Mouse (Mus musculus) ES-Bruce4 (cell line): ENCODE data around the gene Tex19.1. TPM values are rescaled to one million over a fixed set of nuclear protein-coding genes. Genes with fewer than 3 reads are reported as not detected.
A peak's percentile ranks its signal among the peaks of the same experiment; 100 is the strongest.
"Not testable (repeated sequence)": the region's sequence is repeated elsewhere in the genome, so short reads cannot be mapped to it uniquely, and the experiment has no call there.

ENCODE experiments used
- H3K27ac ChIP-seq: 2 replicates; pipeline ENCODE4 v1.5.1; 2012; ENCODE audit warnings: low read length, inconsistent platforms; ENCODE audit not compliant: insufficient read depth
- H3K27me3 ChIP-seq: 2 replicates; pipeline ENCODE4 v1.6.1; 2012; ENCODE audit warnings: mild to moderate bottlenecking, low read length, inconsistent platforms; ENCODE audit not compliant: control insufficient read depth, poor library complexity, insufficient read depth, severe bottlenecking
- H3K36me3 ChIP-seq: 2 replicates; pipeline ENCODE4 v1.6.1; 2012; ENCODE audit warnings: inconsistent platforms, mild to moderate bottlenecking, low read length, moderate library complexity; ENCODE audit not compliant: control insufficient read depth, poor library complexity, insufficient read depth, severe bottlenecking
- H3K4me1 ChIP-seq: one replicate; pipeline ENCODE4 v1.8.1; 2011; ENCODE audit warnings: low read length; ENCODE audit not compliant: control insufficient read depth, insufficient read depth
- H3K4me3 ChIP-seq: 2 replicates; pipeline ENCODE4 v1.5.1; 2011; ENCODE audit warnings: low read depth, mild to moderate bottlenecking, low read length
- H3K9ac ChIP-seq: 2 replicates; pipeline ENCODE4 v1.6.1; 2012; ENCODE audit warnings: low read depth, mild to moderate bottlenecking, inconsistent platforms; ENCODE audit not compliant: poor library complexity, severe bottlenecking
- H3K9me3 ChIP-seq: replicated peaks from 2 replicates; pipeline ENCODE4 v1.6.1; 2012; ENCODE audit warnings: mild to moderate bottlenecking, low read length, inconsistent platforms; ENCODE audit not compliant: control insufficient read depth, poor library complexity, insufficient read depth, severe bottlenecking
- CTCF ChIP-seq: IDR thresholded peaks from one replicate; pipeline ENCODE4 v1.8.1; 2011; ENCODE audit warnings: low read depth, low read length
- EP300 ChIP-seq: IDR thresholded peaks from 2 replicates; pipeline ENCODE4 v1.6.1; 2011; ENCODE audit warnings: low read depth, low read length; ENCODE audit not compliant: insufficient read depth
- POLR2A ChIP-seq: IDR thresholded peaks from one replicate; pipeline ENCODE4 v1.8.1; 2011; ENCODE audit warnings: low read length; ENCODE audit not compliant: insufficient read depth
- polyA plus RNA-seq: library from polyadenylated mRNA; stranded (reverse); fragments of >200 nt; gene quantifications from 2 replicates; pipeline ENCODE4 v1.2.4, GENCODE M21; 2011; ENCODE audit warnings: low read depth; ENCODE audit not compliant: missing spikeins, insufficient read depth, insufficient read length

Gene Tex19.1
- polyA plus RNA-seq: 25.5 and 29.9 TPM in 2 replicates

- no peaks in the 10 kb centered on the region for H3K27me3 ChIP-seq
- H3K36me3 ChIP-seq: no peaks in the 10 kb centered on the region; the same call in 1 of the 2 replicates
- H3K4me1 ChIP-seq: no peaks in the 10 kb centered on the region
- H3K9me3 ChIP-seq: no peaks in the 10 kb centered on the region
- H3K27ac ChIP-seq: no peak within 1 kb of the TSS
- peak within 1 kb of the TSS; percentile 68 for H3K9ac ChIP-seq
- H3K4me3 ChIP-seq: peak within 1 kb of the TSS; percentile 52
- peak; percentile 55 for TF ChIP-seq CTCF
- TF ChIP-seq POLR2A: peak; percentile 99
- peak; percentile 89 for TF ChIP-seq EP300
Measured at GRCm38 (mm10) chr11:121145865-121146264, at the start of gene Tex19.1. TSS of gene Tex19.1 (plus strand) at chr11:121146143.

- H3K36me3 ChIP-seq: no peaks in the 10 kb centered on the region
- no peaks in the 10 kb centered on the region for H3K9me3 ChIP-seq
- H3K9ac ChIP-seq: no peak overlapping the region
- TF ChIP-seq POLR2A: no peak
- no peak for TF ChIP-seq EP300
- no peak for TF ChIP-seq CTCF
- no peaks in the 10 kb centered on the region for H3K4me1 ChIP-seq
- H3K27ac ChIP-seq: no peak overlapping the region
- H3K4me3 ChIP-seq: no peak overlapping the region
- no peaks in the 10 kb centered on the region for H3K27me3 ChIP-seq
Measured at GRCm38 (mm10) chr11:121099762-121100161, 46.2 kb upstream of the Tex19.1 start.

DNA sequence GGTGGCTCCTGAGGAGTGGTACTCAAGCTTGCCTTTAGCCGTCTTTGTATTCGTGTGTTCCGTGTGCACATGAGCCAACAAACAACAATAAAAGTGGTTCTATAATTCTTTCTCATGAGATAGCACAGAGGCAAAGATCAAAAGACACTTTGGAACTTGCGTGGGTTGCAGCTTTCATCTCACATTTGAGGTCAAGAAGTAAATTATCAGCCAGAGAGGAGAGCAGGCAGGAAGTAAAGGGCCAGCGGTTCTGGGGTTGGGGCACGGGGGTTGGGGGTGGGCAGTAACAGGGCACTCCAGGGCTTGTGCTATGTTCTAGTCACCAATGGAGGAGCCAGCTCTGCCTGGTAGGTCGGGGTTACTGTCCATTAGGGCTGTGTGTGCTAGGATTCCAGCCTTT, 45.3 kb upstream of the Tex19.1 start:
- TF ChIP-seq POLR2A: no peak
- no peak for TF ChIP-seq EP300
- TF ChIP-seq CTCF: no peak
- H3K9me3 ChIP-seq: no peaks in the 10 kb centered on the region
- no peak overlapping the region for H3K9ac ChIP-seq
- no peak overlapping the region for H3K4me3 ChIP-seq
- no peak overlapping the region for H3K27ac ChIP-seq
- H3K36me3 ChIP-seq: no peaks in the 10 kb centered on the region
- H3K4me1 ChIP-seq: no peaks in the 10 kb centered on the region
- H3K27me3 ChIP-seq: no peaks in the 10 kb centered on the region

GRCm38 (mm10) chr11:121101124-121101805, 44.7 kb upstream of the Tex19.1 start:
- Histone ChIP-seq H3K9ac (no peak overlapping the region), H3K4me3 (no peak overlapping the region), H3K4me1 (no peaks in the 10 kb centered on the region), H3K27me3 (no peaks in the 10 kb centered on the region), H3K36me3 (no peaks in the 10 kb centered on the region), H3K9me3 (no peaks in the 10 kb centered on the region), H3K27ac (no peak overlapping the region)
- TF ChIP-seq POLR2A (no peak), EP300 (no peak), CTCF (no peak)

- not testable (repeated sequence) for H3K9me3 ChIP-seq, H3K36me3 ChIP-seq, H3K4me1 ChIP-seq, H3K27me3 ChIP-seq, H3K27ac ChIP-seq, H3K4me3 ChIP-seq, H3K9ac ChIP-seq
Measured at GRCm38 (mm10) chr11:121107242-121107641, 38.7 kb upstream of the Tex19.1 start.

DNA sequence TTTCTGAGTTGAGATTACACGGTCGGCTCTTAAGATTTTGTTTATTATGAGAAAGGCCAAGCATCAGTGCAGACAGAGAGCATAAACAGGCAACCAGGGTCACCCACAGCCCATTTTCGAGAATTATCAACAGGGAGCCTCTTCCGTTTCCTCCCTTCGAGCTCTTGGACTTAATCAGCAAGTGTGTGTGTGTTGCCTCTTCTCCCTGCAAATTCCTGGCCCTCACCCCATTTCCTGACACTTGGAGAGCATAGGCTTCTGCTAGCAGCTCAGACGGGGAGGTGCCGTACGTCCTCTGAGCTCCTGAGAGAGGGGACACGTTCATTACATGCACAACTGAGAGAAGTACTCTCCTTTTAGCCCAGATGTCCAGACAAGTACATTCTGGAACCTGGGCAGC, 37.9 kb upstream of the Tex19.1 start:
- no peak overlapping the region for H3K27ac ChIP-seq
- TF ChIP-seq EP300 (no peak), POLR2A (no peak), CTCF (no peak)

More for the DNA sequence above, 37.9 kb upstream of the Tex19.1 start:
- no peaks in the 10 kb centered on the region for H3K36me3 ChIP-seq
- no peak overlapping the region for H3K4me3 ChIP-seq
- no peak overlapping the region for H3K9ac ChIP-seq
- H3K4me1 ChIP-seq: no peaks in the 10 kb centered on the region
- no peaks in the 10 kb centered on the region for H3K9me3 ChIP-seq
- no peaks in the 10 kb centered on the region for H3K27me3 ChIP-seq
